Mouse (Mus musculus): ENCODE measurements around the gene Gm43064.
"Not testable (repeated sequence)": the region's sequence is repeated elsewhere in the genome, so short reads cannot be mapped to it uniquely, and the experiment has no call there.

Gm43064 gene

DNA sequence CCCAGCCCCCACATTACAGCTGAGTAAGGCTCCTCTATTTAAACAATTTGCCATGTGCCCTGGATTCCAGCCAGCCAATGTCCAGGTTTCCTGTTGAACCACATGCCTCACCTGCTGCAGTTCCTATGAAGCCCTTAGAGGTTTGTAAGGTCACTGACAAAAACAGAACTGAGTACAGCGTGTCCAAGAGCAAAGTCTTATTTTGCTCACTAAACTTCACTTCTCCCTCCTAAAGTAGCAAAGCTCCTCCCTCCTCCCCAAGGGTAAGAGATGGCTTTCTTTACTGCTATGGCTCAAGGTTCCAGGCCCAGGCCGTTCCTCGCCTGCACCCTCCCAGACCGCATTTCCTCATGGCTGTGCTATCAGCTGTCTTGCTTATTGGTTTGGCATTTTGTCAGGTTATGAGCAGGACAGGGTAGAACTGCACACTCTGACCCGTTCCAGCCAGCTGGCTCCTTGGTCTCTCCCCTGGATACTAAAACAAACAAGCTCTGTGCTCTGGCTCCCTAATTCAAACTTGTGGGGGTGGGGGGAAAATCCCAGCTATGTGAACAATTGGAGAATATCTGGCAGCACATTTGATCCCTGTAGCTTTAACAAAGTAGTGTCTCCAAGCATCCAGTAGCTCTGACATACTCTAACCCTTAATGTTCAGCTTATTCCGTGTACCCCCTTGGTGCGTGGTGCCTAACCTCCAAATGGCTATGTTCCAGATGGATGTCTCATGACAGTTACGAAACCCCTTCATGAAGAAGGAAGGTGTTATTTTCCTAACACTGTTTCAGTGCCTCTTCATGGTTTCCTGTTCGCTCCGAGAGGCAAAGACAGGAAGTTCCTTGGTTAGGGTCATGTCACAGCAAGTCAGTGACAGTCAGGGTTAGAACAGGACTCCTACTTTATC, 7.5 kb upstream of the Gm43064 start:
- peak; percentile 49 to 51 for DNase-seq

DNA sequence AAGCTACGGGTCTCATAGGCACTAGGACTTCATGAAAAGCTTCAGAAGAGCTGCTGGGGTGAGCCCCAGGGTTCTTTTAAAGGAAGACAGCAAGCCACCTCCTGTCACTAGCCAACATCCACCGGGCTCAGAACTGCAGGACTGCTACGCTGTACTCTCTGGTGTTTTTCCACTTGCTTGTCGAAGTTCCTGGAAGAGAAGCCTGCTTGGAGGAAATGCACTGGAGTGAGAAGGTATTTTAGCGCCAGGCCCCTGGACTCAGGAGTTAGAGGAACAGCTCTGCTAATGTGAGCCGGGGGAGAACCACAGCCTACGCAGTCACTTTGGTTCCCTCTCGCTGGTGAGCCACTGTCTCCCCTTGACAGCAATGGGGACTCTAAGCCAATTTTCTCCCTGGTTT, 6.5 kb upstream of the Gm43064 start:
- peak; percentile 38 to 43 for DNase-seq

DNA sequence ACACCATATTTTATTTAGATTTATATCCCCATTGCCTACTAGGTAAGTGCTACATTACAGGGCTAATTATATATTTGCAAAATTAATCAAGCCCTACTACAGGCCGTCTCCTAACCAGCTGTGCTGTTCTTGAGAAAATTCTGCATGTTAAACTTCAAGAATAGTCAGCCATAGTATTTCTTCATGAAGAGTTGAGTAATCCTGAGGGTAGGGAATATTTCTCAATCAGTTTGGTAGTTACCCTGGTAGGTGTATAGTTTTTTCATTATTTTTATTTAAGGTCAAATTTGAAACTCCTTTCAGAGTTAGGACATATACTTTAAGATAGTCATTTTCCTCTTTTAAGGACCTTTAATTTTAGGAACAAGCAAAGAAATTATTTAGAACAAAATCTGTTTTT, 3.7 kb upstream of the Gm43064 start:
- no peak for DNase-seq

DNA sequence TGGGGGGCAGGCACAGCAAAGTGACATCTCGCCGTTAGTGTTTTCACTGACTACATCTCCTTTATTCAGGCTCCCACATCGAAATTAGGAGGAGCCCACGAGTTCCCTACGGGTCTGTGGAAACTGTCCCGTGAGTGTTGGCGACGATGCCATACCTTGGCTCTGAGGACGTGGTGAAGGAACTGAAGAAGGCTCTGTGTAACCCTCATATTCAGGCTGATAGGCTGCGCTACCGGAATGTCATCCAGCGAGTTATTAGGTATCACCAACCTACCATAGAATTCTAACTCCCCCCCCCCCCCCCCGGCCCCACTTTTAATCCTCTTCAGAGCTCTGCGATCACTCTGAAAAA, 402 bp downstream of the Gm43064 start:
- DNase-seq: no peak

DNA sequence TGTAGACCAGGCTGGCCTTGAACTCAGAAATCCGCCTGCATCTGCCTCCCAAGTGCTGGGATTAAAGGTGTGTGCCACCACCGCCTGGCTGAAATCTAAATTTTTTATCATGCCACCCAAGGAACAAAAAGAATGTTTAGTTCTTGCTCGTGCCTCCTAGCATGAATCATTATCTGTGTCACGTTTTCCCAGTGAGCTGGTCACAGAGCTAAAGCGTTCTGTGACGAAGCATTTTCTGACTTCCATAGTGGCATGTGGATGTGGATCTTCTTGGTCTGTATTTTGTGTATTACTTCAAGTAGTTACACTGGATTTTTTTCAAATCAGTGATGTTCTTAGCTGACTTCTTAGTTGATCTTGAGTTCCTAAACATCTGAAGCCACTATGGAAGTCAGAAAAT, 1.6 kb downstream of the Gm43064 start:
- no peak for DNase-seq

DNA sequence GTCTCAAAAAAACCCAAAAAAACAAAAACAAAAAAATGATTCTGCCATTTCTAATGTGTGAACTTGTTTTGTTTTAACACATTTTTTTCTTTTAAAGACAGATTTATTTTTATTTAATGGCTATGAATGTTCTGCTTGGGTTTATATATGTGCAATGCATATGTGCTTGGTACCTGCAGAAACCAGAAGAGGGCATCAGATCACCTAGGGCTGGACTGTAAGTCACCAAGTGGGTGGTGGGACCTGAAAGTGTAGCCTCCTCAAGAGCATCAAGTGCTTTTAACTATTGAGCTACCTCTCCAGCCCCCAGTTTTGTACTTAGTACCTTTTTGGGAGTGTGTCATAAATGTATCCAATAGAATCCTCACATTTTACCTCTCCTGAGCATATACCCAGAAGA, 18.2 kb downstream of the Gm43064 start:
- DNase-seq: peak in 1 of 2 experiments; percentile 19

DNA sequence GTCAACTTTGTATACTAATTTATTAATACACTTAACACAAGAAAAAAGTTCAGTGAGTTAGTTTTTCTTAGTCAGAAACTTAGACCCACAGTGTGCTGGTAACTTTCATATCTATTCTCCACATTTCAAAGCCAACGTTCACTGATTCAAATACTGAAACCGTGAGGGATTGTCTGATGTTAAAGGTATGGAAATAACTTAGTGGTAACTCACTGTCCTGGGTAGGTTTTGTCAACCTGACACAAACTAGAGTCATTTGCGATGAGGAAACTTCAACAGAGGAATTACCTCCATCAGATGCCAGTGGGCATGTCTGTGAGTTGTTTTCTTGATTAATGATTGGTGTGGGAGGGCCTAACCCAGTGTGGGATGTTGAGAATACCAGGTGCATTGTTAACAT, 19.7 kb downstream of the Gm43064 start:
- no peak for DNase-seq

DNA sequence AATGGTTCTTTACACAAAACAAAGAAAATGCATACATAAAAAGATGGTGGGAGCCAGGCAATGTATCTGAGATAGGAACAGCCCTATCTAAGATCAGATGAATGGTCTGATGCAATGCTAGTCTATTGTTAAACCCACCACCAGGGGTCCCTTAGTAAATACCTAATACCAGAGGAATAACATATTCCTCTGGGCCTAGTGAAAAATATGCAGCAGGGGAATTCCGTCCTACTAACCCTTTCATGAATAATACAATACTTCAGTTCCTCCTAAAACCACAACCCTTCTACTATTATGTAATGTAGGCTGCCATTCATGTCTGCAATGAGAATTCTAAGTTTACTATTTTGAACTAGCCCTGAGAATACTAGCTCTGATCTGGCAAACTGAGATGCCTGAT, 21.3 kb downstream of the Gm43064 start:
- DNase-seq: not testable (repeated sequence)

DNA sequence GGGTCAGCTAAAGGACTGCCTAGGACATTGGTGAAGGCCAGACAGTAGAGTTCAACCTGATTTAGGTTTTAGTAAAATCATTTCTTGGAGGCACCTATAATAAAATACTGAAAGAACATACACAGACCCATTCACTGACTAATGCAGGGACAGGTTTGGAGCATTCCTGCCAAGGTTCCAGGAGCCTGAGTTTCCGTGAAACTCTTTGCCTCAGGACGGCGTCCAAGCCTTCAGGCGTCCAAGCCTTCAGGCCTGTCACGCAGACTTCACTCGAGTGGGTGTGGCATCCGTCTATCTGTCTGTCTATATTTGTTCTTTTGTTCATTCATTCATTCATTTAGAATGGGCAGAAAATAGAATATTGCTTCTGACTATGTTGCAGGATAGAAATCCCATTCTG, 21.8 kb downstream of the Gm43064 start:
- DNase-seq: no peak

DNA sequence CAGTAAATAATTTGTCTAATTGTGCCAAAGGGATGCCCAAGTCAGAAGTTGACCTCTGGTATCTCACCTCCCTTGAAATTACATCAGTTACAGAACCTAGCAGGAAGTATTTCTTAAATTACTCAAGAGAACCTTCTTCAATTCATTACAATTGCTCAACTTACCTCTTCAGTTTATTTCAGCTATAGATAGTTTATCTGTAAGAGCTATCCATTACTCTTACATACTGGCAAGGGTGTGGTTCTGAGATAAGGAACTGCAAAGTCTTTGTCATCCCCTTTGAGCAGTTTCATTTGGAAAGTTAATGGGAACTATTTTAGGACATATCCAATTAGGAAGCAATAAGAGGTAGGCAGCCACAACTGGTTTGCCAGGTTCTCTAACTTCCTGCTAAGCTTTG, 23.1 kb downstream of the Gm43064 start, which contains the start of gene Bcl2l15:
Bcl2l15 (plus strand) TSS at position 176 of the 400 bp plus-strand sequence.
- no peak for DNase-seq

DNA sequence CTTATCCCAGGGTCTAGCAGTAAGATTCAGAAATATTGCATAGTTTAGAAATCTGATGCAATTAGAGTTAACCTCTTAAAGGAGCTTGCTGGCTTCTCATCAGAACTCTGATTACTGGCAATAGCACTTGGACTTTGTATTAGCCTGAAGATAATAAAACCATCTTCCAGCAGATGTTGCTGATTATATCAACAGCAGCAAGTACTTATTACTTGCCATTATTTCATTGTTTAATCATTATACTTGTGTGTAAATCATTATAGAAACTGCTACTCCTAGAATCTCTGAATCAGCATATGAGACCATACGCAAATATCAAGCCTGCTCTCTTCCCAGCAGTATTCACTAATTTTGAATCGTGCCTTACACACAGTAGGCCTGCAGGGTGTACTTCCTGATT, 24.6 kb downstream of the Gm43064 start:
- no peak for DNase-seq

DNA sequence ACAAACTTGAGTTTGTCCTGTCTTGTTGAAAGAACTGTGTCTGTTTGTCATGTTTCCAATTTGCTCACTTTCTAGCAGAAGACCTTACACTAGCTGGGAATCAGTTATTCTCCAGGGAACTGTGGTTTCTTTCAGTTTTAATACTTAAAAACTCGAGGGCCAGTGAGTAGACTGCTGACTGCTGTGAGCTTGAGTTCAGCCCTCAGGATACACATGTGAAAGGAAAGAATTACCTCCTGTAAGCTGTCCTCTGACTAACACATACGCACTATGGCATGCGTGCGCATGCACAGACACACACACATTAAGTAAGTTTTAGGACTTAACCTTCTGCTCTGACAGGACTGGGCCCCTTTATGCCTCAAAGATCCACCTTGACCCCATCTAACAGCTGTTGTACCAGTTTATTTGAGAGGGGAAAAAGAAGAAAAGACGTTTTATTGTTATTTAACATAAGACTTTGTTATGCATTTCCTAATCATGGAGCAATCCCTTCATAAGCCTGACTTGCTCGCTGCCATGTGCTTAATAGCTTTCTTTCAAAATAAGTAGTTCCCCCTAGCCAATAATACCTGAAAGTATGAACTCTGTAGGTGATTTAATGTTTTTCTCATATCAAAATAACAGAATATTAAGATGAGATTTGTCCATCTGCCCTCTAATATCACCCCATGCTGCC, 26.0 kb downstream of the Gm43064 start:
- DNase-seq: no peak

DNA sequence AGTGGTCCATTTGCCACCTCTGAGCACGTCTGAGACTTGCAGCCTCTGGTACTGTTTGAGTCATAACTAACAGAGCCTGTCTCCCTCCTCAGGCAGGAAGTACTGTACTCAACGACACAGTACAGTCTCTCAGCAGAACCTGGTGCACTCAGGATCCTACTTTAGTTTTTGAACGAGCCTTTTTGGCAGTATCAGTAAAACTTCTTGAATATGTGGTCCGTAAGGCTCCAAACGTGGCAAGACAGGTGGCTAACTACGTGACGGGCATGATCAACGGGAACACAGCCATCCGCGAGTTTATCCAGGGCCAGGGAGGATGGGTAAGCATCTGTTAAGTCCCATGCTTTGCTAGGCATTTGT, 26.6 kb downstream of the Gm43064 start:
- DNase-seq: no peak

DNA sequence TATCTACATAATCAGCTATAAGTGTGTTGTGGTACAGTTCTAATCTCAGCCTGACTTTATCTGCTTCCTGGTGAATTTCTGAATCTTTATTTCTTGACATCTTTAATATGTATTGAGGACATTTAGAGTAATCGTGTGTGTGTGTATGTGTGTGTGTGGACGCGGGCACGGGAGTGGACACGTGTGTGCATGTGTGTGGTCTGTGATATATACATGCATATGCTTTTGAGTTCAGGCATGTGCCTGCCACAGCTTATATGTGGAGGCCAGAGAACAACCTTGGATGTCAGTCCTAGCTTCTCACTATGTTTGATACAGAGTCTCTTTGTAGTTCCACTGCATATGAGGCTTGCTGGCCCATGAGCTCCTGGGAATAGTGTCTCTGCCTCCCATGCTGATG, 27.1 kb downstream of the Gm43064 start:
- no peak for DNase-seq

DNA sequence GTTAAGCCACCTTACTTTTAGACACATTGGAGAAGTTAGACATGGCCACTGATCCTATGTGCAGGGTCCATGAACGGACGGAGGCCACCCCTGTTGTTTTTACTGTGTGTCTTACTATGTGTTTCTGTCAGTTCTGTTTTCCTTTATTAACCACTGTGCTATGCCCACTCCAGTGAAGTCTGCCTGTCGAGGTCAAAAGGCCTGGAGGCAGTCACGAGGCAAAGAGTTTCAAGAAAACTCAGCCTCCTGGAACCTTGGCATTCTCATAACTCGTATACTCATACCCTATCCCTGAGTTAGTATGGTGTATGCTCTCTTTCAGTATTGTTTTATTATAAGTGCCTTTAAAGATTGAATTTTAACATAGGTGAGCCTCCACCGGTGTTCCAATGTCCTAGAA, 30.3 kb downstream of the Gm43064 start:
- DNase-seq: no peak

DNA sequence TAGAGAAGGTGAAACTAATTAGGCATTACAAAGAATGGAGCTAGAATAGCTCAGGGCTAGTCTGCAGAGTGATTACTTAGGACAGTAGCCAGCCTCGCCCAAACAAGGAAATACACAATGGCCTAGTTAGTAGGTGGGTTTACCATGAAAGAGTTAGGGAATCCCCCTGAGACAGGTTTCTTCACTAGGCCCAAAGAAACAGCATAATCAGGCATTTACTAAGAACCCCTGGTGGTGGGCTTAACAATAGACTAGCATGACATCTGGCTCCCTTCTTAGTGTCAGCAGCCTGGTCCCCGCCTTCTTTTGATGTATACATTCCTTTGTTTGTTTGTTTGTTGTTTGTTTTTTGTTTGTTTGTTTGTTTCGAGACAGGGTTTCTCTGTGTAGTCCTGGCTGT, 30.8 kb downstream of the Gm43064 start:
- DNase-seq: not testable (repeated sequence)

DNA sequence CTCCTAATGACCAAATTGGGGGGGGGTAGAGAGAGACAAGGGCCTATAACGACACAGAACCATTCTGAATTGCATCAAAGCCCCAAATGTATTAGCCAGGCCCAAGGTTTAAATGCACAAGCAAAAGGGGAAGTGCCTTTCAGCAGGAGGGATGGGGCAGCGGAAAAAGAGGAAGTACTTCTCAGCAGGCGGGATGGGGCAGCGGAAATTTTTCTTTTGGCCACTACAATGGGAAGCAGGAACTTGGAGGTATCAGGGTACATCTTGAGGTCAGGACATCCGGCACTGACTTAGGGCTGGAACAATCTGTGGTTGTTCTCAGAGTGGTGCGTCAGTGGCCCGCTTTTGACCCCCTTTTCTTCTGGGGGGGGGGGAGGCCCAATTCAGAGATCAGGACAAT, 31.6 kb downstream of the Gm43064 start:
- DNase-seq: not testable (repeated sequence)

DNA sequence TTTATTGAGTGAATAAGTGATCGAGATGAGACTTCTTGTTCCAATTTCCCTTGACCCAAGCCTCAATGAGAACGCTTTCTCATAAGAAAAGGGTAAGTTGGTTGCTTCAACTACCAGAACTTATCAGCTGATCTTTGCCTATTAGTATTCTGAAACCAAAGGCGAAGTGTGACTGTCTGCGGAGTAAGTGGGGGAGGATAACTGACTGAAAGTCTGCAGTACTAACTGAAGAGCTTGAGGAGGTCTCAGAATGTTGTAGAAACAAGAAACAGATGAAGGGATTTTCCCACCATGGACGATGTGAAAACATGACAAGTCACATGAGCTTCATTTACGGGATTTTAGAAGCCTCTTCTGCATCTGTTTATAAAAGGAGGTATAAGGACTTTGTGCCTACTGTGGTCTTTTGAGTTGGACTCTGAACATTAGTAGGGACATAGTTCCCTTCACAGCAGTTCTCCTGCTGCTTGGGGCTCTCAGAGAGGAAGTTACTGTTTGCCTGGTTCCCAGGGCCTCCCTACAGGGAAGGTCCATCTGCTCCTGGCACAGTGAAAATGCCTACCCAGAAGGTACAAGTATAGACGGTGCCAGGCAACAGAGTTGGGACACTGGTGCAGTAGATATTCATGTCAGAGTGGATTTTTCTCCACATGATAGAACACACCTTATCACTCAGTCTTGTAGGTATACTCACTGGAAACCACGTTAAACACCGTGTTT, 41.4 kb downstream of the Gm43064 start:
- DNase-seq: no peak

DNA sequence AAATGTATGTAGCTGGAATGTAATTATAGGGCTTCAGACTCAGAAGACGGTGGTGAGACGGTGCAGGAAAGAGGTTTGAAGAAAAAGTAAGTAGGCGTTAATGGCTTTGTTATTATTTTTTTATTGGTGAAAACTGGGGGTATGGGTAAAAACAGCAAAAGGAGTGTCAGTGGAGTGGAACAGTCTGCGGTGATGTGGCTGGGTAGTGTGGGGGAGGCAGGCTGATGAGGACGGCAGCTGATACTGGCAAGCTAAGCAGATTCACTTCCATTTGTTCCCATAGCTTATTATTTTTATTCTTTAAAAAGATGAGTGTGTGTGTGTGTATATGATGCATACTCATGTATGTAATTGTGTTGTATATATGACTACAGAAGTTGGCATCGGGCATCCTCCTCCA, 42.1 kb downstream of the Gm43064 start:
- no peak for DNase-seq

DNA sequence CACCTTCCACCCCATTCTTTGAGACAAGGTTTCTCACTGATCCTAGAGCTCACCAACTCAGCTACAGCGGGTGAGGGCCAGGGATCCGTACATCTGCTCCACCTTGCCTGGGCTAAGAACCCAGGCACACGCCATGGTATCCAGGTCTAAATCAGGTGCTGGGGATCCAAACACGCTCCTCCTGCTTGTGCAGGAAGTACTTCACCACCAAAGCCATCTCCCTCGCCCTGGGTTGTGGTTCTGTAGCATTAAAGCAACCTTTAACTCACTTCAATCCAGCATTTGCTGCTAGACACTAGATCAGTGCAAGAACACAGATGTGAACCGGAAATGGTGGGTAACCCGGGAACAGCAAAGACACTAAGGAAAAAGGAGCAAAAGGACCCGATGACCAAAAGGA, 42.5 kb downstream of the Gm43064 start:
- DNase-seq: no peak

DNA sequence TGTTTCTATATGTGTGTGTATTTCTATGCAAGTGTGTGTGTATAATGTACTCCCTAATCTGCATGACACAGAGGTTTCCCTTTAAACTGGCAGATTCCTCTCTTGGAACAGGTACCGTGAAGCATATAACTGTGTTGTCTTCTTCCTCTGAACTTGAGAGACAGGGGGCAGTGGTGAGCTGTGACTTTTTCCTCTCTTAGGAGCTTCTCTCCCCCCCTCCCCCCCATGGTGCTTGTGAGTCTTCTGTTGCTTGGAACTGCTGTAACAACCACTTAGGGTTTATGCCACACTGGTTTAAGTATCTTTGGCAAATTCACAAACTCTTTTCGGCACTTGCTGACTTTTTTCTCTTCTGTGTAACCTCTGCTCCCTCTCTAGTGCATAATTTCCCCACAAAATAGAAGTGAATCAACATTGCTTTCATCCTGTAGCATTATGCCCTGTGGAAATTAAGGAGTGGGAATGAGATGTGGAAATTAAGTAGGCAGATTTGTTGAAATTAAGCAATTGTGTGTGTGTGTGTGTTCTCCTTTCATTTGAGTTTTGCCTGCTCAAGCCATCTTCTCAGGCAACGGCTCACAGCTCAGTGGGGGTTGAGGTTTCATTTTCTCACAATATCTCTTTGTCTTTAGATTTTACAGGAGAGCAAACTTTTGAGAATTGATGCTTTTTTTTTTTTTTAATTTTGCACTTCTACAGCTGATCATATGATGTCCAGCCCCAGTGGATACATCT, 43.4 kb downstream of the Gm43064 start:
- DNase-seq: peak; percentile 80 to 82

DNA sequence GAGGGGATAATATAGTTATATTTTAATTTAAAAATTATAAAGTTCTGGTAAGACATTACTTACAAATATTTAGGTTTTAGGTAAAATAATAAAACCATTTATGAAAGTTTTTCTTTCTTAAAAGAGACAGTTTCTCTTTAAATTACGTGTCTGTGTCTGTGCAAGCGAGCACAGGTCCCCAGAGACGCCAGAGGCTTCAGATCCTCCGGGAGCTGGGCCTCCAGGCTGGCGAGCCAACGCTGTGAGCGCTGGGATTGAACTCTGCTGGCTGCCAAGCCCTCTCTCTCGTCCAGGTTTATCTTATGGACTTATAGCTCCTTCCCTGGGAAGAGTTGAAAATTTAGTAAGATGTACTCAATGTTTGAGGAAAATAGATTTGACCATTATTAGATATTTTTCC, 44.4 kb downstream of the Gm43064 start:
- no peak for DNase-seq

All from thymus, postnatal 36 days (tissue).